Mouse (Mus musculus): ENCODE results near the gene Kcnip1.

The Kcnip1 gene

DNA sequence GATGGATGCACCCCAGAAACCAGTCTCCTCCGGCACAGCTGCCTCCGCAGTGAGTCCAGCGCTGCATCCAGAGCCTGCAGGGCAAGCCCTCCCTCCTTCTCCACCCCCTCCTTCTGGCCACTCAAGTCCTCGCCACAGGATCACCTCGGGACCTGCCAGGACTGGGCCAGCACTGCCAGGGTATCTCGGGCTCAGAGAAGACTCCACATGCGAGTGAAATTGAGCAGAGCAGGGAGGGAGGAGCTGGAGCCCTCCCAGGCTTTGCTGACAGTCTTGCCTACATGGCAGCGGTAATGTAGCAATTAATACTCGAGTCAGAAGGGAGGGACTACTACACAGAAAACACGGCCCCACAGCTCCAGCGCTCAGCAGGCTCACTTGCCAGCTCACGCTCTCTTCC, at the start of gene Kcnip1:
Gene Kcnip1 (minus strand): TSS at position 215 of the 400 bp plus-strand sequence.
- DNase-seq, result no peak

GRCm38 (mm10) chr11:34040061-34040460, 47.1 kb upstream of the Kcnip1 start:
- no peak for DNase-seq

DNA sequence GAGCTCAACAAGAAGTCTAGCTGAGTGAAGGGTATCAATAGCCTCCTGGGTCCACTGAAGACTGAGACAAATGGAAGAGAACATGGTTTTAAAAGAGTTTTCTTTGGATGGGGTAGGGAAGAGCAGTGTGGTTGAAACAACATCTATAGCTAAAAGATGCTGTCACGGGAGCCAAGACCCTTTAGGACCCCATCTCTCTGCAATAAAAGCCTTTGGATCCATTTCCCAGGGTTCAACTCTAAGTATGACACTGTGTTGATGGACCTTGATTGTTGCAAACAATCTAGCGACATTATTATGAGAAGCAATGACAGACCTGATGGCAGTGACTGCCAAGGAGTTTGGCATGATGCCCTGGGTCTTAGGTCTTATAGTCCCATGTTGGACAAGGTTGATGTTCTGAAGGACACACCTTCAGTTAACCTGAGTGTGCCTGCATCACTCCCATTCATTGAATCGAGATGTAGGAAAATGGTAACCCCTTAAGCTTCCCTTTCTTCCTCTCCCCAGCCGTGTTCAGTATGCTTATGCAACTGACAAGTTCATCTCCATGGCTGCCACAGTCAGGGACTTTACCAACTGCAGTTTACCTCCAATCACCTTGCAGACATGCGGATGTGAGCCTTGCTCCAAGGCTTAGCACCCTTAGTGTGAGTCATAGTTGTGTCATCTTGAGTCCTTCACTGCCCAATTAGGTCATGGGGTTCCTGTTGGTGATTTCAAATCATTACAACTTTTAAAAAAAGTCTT, 43.1 kb upstream of the Kcnip1 start:
- DNase-seq, result no peak

DNA sequence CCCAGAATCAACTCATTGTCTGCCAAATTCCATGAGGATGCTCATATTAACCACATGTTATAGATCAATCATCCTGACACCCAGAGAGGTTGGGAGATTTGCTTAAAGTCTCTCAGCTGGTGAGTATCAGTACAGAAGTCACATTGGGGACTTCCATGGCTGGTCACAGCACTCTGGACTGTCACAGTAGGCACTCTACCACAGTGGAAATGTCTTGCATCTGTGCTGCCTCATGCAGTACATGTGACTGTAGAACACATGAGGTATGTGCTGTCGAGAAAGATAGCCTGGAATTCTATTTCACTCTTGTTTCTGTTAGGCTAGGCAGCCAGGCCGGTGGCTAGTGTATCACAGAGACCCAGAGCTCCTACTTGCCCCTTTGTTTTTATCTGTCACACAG, 41.8 kb upstream of the Kcnip1 start:
- DNase-seq, result no peak

DNA sequence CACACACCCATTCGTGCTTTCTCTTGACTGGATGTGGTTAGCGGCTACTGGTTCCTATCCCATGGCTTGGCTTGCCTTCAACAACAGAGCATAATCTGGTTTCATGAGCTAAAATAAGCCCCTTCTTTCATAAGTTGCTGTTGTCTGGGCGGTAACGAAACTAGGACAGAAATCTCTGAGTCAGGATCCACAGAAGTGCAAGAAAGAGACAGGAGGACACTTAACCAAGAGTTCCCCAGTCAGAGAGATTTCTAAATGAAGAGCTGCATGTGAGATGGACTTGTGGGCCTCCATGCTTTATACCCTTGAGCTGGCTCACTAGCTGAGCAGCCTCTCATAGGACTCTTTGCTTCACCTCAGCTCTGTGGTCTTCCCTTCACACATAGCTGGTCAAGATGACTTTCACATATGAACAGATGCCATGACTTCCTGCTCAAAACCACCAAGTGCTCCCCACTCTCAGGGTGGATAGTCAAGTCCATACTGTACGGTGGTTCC, 41.1 kb upstream of the Kcnip1 start:
- no peak for DNase-seq

DNA sequence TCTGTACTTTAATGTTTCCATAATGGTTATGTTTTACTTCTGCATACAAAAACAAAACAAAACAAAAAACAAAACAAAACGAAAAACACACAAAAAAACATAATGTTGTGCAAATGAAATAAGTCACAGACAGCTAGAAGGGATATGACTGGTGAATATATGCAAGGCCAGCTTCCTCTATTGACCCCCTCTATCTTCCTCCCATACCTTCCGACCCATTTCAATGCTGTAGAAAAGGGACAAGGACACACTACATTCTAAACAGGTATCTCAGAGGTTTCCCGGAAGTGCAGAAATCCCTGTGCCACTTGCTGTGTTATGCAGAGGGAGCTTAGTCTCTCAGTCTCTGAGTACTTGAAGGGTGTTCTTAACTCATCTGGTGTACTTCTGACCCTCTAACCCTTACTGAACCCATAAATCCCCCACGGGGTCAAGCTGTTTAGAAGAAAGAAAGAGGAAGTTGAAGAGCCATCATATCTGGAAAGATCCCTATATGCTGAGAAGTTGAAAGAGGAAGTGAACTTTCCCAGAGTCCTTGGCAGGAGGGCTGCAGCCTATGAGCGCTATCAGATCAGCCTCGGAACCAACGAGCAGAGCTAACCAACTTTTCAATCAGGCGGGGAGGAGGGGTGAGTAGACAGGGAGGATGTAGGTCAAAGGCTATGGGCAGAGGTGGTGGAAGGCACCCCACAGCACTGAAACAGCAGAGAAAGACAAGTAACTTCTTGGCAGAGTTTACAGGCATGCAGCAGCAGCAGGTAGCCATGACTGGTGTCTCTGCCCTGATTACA, 38.3 kb upstream of the Kcnip1 start:
- no peak for DNase-seq

DNA sequence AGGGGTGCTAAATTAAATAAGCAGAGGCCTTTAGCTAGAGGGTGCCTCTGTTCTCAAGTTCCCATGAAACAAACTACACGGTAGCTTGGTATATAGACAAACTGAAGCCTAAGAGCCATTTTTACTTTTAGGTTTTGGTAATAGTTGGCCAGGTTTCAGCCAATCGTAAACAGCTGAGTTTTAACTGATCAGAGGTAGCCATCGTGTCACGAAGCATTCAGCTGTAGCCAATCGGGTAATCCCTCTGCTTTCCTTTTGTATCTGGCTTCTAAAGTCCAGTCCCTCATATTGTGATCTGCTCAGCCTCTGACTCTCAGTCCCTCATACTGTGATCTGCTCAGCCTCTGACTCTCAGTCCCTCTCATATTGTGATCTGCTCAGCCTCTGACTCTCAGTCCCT, 36.7 kb upstream of the Kcnip1 start:
- DNase-seq, result no peak

GRCm38 (mm10) chr11:34025091-34025490, 32.1 kb upstream of the Kcnip1 start:
- no peak for DNase-seq

GRCm38 (mm10) chr11:34012007-34012652, 19.2 kb upstream of the Kcnip1 start:
- DNase-seq, result no peak

- no peak for DNase-seq
Measured at GRCm38 (mm10) chr11:34010859-34011172, 17.9 kb upstream of the Kcnip1 start.

DNA sequence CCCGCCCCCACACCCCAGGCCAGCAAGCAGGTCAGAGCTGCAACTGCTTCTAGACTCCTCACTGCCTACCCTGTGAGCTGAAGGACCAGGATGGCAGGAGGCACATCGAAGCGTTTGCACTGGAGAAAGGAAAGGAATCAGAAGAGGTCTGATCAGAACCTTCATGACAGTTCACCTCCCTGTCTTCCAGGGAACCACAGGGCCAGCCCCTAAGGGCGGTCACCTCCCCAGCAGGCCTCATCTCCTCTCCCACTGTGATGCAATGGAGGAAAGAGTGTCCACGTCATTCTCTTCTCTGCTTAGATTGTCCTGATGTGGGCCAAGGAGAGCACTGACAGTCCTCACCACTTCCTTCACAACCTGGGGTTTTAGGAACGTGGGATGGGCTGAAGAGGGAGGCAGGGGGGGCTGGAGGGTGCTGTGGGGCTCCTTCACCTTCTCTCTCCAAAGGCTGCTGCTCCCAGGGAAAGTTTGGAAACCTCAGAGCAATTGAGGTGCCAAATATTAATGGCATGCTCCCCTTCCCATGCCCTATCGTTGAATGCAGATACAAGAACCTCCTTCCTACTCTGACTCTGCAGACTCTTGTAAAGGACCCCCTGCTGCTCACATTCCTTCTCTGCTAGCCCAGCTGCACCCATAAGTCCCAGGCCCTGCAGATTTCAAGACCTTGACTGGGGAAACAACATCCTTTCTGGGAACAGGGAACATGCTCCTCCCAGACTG, 17.3 kb upstream of the Kcnip1 start:
- no peak for DNase-seq

DNA sequence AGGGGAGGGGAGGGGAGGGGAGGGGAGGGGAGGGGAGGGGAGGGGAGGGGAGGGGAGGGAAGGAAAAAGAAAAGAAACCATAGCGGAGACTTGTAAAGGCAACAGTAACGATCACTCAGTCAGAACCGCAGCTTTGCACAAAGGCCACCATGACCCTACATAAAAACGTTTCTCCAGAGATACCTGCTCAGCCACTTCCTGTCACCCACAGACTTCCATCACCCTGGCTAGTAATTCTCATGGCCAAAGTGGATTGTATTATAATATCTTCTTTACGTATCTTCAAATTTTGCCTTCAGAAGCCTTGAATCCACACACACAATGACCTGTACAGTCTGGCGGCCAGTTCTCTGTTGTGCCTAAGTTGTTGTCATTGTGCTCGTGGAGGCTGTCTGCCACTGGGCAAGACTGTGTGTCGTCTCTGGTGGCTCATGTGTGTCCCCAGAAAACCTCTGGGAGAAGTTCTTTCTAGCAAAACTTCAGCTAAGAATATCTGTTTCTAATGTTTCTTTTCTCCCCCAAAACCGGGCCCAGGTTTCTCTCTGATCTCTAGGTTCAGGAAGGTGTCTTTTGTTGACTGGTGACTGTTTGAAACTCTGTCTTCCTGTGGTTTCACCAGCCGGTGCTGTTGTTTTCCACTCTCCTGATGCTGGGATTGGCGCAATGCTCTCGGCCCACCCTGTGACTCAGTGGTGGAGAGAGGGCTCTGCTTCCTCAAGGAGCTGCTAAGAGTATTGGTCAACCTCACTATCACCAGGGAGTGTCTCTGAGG, 16.6 kb upstream of the Kcnip1 start:
- DNase-seq, result no peak

GRCm38 (mm10) chr11:34008702-34009101, 15.8 kb upstream of the Kcnip1 start:
- DNase-seq, result peak; percentile 34

- DNase-seq, result no peak
Measured at GRCm38 (mm10) chr11:34008214-34008613, 15.3 kb upstream of the Kcnip1 start.

- no peak for DNase-seq
Measured at GRCm38 (mm10) chr11:34007616-34008015, 14.7 kb upstream of the Kcnip1 start.

GRCm38 (mm10) chr11:34002593-34002965, 9.6 kb upstream of the Kcnip1 start:
- DNase-seq, result no peak

DNA sequence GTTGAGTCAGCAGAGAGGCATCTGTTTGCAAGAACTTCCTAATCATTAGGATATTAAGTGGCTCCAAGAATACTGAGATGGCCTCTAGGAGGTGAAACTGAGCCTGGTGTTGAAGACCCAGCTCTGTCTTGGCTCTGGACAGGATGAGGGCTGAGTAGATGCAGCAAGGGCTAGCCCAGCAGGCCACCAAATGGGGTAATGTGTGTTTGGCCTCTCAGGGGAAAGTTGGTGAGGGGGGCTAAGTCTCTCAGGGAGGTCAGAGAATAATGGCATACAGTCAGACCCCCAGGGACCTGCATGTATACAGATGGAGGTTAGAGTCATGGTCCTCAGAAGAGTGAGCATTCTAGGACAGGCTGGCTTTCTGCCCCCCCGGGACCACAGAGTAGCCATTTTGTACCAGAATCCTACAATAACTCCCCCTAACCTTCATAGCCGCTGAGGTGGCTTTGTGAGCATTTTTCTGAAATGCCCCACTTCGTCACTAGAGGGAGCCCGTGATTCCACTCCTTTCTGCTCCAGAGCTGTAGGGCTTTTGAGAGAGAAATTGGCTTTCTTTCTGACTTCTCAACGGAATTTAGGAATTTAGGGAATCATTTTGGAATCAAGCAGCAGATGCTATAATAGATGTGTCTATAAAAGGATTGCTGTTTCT, 9.1 kb upstream of the Kcnip1 start:
- peak; percentile 57 for DNase-seq

DNA sequence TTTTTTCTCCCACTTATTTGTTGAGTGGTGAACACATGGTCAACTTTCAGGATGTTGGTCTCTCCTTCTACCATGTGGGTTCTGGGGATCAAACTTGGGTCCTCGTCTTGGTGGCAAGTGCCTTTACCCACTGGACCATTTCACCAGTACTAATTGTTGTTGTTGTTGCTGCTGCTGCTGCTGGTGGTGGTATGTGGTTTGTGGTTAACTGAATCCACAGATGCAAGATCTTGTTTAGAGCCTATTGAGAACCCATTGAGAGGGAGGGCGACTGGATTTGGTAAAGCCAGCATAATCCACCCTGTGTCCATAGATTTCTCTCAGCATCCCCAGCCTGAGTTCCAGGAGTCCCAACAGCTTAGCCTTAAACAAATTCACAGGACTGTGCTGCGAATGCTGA, 7.5 kb upstream of the Kcnip1 start:
- DNase-seq, result no peak

DNA sequence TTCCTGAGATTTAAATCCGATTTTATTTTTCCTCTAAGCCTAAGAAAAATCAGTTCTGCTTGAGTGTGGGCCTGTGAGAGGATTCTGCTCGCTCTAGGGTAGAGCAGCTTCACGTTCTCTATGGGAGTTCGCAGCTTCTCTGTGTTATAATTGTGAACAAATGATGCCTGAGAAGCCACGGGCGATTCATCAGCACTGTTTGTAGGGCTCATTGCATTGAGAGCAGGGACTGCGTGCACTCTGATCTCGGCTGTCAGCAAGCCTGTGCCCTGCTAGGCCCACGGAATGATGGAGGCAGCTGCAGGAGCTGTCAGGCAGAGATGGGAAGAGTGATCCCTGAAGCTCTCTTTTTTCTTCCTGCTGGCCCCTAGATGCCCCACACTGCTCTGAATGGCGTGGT, 5.3 kb upstream of the Kcnip1 start:
- no peak for DNase-seq

- DNase-seq, result no peak
Measured at GRCm38 (mm10) chr11:33993496-33993895, 544 bp upstream of the Kcnip1 start.

DNA sequence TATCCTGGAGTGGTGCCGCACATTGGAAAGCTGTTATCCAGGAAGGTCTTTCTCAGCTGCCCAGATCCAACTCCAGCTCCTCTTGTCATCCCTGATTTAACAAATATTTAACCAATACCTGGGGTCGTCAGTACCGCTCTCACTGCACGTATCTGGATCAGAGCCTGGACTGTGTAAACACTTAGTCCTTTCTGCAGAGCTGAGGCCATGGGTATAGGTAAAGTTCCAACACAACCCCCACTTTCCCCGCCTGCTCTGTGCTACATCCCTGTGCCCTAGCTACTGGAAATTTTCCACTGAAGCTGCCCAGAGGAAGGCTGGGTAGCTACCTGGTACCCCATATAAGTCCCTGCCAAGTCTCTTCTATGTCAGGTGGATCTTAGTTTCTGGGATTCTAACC, 3.0 kb downstream of the Kcnip1 start:
- no peak for DNase-seq

- DNase-seq, result no peak
Measured at GRCm38 (mm10) chr11:33986525-33986924, 6.4 kb downstream of the Kcnip1 start.

All from kidney, adult 18-20 months (tissue).